Mouse (Mus musculus) CH12.LX (cell line): ENCODE measurements at regions not wholly inside any gene's neighbourhood (a gene's known extent, or its start where the extent isn't known, plus 50 kb on each side); places are given as distances from the start of the nearest gene placed in this dataset.

ENCODE experiments used
- BHLHE40 ChIP-seq: IDR thresholded peaks from 2 replicates; pipeline ENCODE4 v1.6.1; 2011; ENCODE audit warnings: mild to moderate bottlenecking, low read depth, low read length, improper control_type of control experiment
- CHD1 ChIP-seq: IDR thresholded peaks from 2 replicates; pipeline ENCODE4 v1.6.1; 2012; ENCODE audit warnings: low read depth, low read length, improper control_type of control experiment, inconsistent platforms
- CHD2 ChIP-seq: IDR thresholded peaks from 2 replicates; pipeline ENCODE4 v1.6.1; 2011; ENCODE audit warnings: low read length, improper control_type of control experiment
- CTCF ChIP-seq, 2 experiments: IDR thresholded peaks in 1 of 2; conservative IDR thresholded peaks in 1 of 2; 2 replicates each; pipeline ENCODE4 v1.5.1; 2011 to 2012; ENCODE audit warnings: low read depth in 2 of 2, low read length in 2 of 2, improper control_type of control experiment in 1 of 2, inconsistent platforms in 1 of 2, mild to moderate bottlenecking in 1 of 2, moderate library complexity in 1 of 2
- JUN ChIP-seq: IDR thresholded peaks from 2 replicates; pipeline ENCODE4 v1.6.1; 2011; ENCODE audit warnings: low read depth, mild to moderate bottlenecking, low read length, improper control_type of control experiment, moderate library complexity; ENCODE audit not compliant: insufficient read depth
- MAFK ChIP-seq: IDR thresholded peaks from 2 replicates; pipeline ENCODE4 v1.6.1; 2011; ENCODE audit warnings: low read length, improper control_type of control experiment; ENCODE audit not compliant: insufficient replicate concordance
- MAZ ChIP-seq: IDR thresholded peaks from 2 replicates; pipeline ENCODE4 v1.6.1; 2012; ENCODE audit warnings: low read depth, mild to moderate bottlenecking, inconsistent platforms, low read length, improper control_type of control experiment, moderate library complexity
- TBP ChIP-seq: conservative IDR thresholded peaks from 2 replicates; pipeline ENCODE4 v1.6.1; 2011; ENCODE audit warnings: low read depth, low read length, improper control_type of control experiment
- UBTF ChIP-seq: IDR thresholded peaks from 2 replicates; pipeline ENCODE4 v1.6.1; 2012; ENCODE audit warnings: low read depth, mild to moderate bottlenecking, inconsistent platforms, low read length, improper control_type of control experiment, moderate library complexity
- USF1 ChIP-seq: IDR thresholded peaks from 2 replicates; pipeline ENCODE4 v1.6.1; 2014; ENCODE audit warnings: low read depth, mild to moderate bottlenecking, inconsistent platforms, low read length, improper control_type of control experiment
- ZMIZ1 ChIP-seq: IDR thresholded peaks from 2 replicates; pipeline ENCODE4 v1.6.1; 2012; ENCODE audit warnings: low read depth, mild to moderate bottlenecking, inconsistent platforms, low read length, improper control_type of control experiment
- ZNF384 ChIP-seq: IDR thresholded peaks from 2 replicates; pipeline ENCODE4 v1.6.1; 2012; ENCODE audit warnings: low read depth, low read length, improper control_type of control experiment, inconsistent platforms

DNA sequence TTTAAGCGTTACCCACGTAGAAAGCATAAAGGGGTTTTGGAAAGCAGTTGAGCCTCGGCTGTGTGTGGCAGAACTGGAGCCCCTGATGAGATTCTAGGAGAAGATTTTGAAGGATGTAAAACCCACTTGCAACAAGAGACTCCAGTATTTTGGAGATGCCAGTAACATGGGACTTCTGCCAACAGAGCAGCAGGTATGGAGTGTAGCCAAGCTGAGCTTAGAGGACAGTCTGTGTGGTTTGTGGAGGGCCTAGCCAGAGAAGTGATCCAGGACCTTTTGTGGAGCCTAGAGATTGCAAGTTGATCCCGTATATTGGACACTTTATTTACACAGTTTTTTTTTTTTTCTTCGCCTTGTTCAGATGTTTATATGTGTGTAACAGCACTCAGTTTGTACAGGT, 378.5 kb upstream of the Cdh18 start:
- TF ChIP-seq JUN: no peak
- no peak for TF ChIP-seq CTCF (conservative IDR thresholded peaks at IDR 0.05 in 1 of 2, IDR thresholded peaks at IDR 0.05 in 1 of 2; ENCODE audit: low read depth in 2 of 2, low read length in 2 of 2)
- TF ChIP-seq CHD2: no peak
- TF ChIP-seq BHLHE40: no peak
- TF ChIP-seq UBTF: no peak
- TF ChIP-seq ZNF384: no peak
- TF ChIP-seq TBP: no peak
- no peak for TF ChIP-seq MAZ
- no peak for TF ChIP-seq USF1
- TF ChIP-seq MAFK: no peak
- TF ChIP-seq ZMIZ1: no peak
- TF ChIP-seq CHD1: no peak
